Mouse (Mus musculus) G1E-ER4 (cell line): Measurements from ENCODE around the gene BC030867. TPM values are rescaled to one million over a fixed set of nuclear protein-coding genes. Genes with fewer than 3 reads are reported as not detected.

Experiments used
- GATA1 ChIP-seq: IDR thresholded peaks from one replicate; pipeline ENCODE4 v1.8.0; 2012; ENCODE audit warnings: low read length, inconsistent platforms
- polyA plus RNA-seq: library from polyadenylated mRNA; stranded (reverse); fragments of >175 nt; gene quantifications from 2 replicates; pipeline ENCODE4 v1.2.3, GENCODE M21; 2012

The BC030867 gene
- 4.7 and 11.3 TPM in 2 replicates for polyA plus RNA-seq

DNA sequence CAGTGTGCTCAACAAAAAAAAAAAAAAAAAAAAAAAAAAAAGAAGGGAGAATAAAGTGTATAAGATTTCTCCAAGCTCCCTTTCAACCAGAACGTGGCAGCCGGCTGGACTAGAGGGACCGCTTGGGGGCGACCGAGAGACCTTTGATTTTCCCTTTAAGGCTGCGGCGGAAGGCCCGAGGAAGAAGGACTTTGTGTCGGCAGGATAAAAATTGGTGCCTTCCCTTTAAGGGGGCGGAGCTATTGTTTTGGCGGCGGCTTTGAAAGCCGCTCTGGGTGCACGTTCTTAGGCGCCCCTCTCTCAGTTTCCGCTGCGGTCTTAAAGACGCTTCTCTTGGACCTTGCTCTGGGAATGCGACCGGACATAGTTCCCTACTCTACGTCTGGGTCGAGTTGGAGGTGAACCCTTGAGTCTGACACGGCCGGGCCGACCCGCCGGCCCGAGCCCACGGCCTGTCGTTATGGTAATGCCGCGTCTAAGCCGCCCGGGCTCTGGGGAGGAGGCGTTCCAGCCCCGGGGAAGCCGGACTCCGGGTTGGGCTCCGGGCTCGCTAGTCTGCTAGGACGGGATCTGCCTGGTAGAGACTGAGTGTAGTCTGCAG, at the start of gene BC030867:
Gene BC030867 (plus strand): TSS at position 253 of the 601 bp plus-strand sequence.
- TF ChIP-seq GATA1, result no peak

DNA sequence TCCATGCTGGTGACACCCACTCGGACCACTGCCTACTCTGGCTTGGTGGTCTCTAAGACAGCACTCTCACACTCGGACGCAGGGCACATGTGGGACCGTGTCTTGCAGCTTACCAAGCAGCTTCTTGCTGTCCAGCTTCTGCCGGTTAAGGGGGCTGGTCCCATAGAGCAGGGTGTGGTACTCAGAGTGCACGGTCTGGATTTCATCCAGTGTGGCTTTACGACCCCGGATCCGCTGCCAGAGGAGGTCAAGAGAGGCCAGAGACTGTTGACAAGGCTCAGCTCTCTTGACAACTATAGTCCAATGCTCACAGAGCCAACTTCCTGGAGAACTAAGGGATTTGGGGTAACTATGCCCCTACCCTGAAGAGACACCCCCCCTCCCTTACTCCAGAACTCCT, 48.8 kb upstream of the BC030867 start:
- no peak for TF ChIP-seq GATA1

DNA sequence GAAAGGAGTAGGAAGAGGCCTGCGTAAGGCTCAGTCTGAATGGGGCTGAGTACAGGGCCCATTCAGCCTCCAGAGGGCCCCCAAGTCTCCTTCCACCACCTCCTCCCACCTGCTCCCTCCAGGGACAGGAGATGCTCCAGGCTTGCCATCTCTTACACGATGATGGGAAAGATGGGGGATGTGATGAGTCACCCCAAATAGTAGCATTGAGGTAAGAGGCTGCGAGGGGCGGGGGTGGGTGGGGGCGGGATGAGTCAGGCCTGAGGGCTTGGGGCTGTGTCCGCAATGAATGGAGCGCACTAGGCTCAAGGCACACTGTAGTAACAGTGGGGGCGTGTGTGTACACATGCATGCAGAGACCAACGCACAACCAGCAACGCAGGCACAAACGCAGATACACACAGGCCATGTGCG, 47.3 kb upstream of the BC030867 start:
- no peak for TF ChIP-seq GATA1

DNA sequence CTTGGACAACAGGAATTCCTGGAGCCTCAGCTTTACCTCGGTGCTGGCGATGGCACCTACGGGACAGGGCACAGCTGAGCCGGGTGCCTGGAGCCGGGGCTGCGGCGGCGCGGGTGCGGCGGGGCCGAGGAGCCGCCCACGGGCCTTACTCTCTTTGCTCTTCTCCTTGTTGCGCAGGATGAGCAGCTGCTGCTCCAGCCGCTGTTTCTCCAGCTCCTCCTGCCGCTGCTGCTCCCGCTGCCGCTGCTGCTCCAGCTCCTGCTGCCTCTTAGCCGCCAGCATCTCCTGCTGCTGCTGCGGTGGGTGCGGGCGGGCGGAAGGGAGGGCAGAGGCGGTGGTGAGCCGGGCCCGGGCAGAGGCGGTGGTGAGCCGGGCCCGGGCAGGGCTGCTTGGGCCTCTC, 42.2 kb upstream of the BC030867 start:
- TF ChIP-seq GATA1, result no peak

DNA sequence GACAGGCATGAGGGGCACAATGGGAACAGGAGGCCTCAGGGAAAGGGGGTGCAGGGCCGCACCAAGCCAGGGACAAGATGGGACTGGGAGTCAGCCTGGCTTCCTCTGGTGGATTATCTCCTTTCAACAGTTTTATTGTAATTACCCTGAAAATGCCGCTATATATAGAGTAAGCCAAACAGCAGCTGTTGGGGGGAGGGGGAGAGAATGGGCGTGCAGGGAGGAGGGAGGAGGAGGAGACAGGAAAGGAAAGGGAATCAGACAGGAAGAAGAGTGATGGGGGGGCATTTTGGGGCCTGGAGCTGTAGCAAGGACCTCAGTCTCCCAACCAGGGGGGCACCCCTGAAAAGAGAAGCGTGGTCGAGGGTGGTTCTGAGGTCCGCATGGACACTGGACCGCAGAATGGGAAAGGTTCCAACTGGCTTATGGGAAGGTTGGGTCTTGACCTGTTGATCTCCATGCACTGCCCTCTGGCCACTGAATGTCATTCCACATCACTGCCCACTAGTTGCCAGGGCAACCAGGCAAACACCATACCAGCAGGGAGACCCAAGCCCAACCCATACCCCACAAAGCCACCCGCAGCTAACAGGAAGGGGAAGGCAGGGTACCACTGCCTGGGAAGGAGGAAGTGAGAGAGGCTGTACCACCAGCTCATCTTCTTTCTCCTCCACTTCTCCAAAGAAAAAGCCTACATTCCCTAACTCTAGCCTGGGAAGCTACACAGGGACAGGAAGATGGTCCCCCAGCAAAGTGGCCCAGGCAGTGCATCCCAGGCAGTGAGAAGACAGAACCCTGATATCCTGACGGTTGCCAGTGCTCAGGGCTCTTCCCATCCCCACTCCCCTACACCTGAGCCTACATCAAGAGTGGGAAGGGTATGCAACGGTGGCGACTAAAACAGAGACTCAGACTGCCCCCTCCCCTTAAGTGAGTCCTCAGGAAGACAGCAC, 40.6 kb upstream of the BC030867 start:
- no peak for TF ChIP-seq GATA1

DNA sequence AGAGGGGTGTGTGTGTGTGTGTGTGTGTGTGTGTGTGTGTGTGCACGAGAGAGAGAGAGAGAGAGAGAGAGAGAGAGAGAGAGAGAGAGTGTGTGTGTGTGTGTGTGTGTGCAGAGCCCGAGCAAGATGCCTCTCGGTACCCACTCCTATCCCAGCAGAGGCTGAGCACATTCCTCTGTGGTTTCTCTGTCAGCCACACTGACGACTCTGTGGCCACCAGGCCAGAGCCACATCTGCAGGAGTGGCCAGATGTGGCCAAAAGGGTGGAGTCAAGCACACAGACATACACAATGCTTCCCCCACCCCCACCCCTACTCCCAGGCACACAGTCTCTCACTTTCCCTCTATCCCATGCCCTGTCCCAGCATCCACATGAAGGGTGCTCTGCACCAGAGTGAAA, 39.8 kb upstream of the BC030867 start:
- no peak for TF ChIP-seq GATA1

DNA sequence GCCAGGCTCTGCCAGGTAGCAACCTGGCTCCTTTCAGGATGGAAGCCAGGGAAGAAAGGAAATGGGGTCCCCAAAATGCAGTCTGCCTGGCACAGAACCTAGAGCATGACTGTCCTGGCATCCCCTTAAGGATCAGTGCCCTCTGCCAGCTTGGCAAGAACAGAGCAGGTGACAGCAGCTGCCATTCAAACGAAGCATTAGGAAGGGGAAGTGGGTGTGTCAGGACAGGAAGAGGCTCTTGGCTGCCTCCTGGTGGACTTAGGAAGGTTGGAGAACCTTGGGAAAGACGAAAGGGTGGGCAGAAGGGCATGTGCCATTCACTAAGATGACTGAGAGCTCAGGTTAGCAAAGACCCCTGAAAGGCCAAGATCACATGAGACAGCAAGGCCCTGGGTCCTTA, 38.9 kb upstream of the BC030867 start:
- no peak for TF ChIP-seq GATA1

GRCm38 (mm10) chr11:102210185-102210584, 38.5 kb upstream of the BC030867 start:
- TF ChIP-seq GATA1, result no peak

- no peak for TF ChIP-seq GATA1
Measured at GRCm38 (mm10) chr11:102211011-102211410, 37.7 kb upstream of the BC030867 start.

GRCm38 (mm10) chr11:102211936-102212341, 36.7 kb upstream of the BC030867 start:
- TF ChIP-seq GATA1, result no peak

DNA sequence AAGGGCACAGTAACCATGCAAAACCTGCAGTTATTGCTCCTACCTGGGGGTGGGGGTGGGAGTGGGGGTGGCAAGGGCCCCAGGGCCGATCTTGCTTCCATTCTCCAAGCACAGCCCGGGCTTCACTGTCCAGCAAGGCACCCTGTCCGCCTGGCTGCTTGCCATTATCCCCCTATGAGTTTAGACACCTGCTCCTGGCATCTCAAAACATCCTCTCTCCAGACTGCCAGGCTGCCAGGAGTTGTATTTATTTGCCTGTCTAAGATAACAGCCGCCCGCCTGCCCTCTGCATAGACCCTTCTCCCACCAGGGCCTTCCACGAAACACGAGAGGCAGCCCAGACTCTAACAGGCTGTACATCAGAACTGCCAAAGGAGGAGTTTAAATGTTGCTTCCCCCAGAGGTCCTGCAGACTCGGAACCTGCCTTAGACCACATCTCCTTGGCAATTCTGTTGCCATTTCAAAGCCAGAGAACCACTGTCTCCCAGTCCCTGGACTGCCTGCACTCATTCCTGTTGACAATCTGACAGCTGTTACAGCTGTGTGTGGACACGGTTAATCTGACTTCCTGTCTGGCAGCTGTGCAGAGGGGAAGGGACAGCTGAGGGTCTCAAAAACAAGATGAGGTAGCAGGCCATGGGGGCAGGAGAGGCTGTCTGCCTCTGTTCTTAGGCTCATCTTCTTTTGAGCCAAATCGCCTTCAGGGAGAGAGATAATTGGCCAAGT, 34.1 kb upstream of the BC030867 start:
- TF ChIP-seq GATA1, result no peak

- TF ChIP-seq GATA1, result no peak
Measured at GRCm38 (mm10) chr11:102215511-102215910, 33.2 kb upstream of the BC030867 start.

DNA sequence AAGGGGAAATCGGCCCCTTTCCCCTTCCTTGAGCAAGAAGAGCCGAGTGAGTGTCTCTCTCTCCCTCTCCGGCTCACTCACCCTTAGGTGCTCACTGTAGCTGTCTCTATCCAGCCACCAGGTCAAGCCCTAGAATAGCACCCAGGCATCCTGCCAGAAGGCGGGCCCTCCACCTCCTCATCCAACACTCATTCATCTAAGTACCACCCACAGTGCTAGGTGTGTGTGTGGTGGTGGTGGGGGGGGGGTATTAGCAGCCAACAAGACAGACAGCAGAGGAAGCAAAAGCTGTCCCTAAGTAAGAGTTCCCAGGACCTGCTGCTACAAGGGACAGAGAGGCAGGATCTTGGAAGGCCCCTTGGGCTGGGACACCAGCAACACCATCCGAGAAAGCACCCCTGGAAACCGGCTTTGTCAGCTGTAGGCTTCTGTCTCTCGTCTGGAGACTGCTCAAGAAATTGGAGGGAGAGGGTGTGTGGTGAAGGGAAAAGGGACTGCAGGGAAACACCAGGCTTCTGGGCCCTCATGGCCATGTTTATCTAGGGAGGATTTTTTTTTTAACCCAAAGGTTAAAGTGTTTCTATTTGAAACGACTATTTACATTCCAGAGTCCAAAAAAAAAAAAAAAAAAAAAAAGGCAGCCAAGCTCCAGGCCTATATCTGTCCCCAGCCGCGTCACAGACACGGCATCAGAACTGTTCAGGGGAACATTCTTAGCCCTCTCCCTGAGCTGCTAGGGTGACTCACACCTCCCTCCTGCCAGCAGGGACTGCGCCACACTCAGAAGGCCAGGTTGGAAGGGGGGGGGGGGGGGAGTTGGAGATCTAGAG, 32.4 kb upstream of the BC030867 start:
- no peak for TF ChIP-seq GATA1

DNA sequence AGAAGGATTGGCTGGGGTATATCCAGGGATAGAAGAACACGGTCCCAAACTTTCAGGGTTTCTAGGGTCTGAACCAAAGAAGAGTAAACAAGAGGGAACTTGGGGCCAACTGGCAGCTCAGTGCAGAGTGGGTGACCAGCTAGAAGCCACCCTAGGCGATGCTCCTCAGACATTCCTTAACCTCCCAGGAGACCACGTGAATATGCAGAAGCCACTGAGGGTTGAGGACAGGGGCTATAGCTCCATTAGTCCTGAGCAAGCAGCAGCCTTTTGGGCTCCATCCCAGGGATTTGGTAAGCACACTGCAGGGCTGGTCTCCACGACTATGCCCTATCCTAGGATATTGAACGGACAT, 31.8 kb upstream of the BC030867 start:
- no peak for TF ChIP-seq GATA1

- TF ChIP-seq GATA1, result no peak
Measured at GRCm38 (mm10) chr11:102217396-102217795, 31.3 kb upstream of the BC030867 start.
